Mouse (Mus musculus): ENCODE data around the gene Lrrc61. TPM values are rescaled to one million over a fixed set of nuclear protein-coding genes. Genes with fewer than 3 reads are reported as not detected.
"Not testable (repeated sequence)": the region's sequence is repeated elsewhere in the genome, so short reads cannot be mapped to it uniquely, and the experiment has no call there.

Lrrc61 gene
- polyA plus RNA-seq (2016; fragmentation: Nextera tagmentation; extraction: Ambion mirVana) = 13.1 and 17.2 TPM in 2 replicates

DNA sequence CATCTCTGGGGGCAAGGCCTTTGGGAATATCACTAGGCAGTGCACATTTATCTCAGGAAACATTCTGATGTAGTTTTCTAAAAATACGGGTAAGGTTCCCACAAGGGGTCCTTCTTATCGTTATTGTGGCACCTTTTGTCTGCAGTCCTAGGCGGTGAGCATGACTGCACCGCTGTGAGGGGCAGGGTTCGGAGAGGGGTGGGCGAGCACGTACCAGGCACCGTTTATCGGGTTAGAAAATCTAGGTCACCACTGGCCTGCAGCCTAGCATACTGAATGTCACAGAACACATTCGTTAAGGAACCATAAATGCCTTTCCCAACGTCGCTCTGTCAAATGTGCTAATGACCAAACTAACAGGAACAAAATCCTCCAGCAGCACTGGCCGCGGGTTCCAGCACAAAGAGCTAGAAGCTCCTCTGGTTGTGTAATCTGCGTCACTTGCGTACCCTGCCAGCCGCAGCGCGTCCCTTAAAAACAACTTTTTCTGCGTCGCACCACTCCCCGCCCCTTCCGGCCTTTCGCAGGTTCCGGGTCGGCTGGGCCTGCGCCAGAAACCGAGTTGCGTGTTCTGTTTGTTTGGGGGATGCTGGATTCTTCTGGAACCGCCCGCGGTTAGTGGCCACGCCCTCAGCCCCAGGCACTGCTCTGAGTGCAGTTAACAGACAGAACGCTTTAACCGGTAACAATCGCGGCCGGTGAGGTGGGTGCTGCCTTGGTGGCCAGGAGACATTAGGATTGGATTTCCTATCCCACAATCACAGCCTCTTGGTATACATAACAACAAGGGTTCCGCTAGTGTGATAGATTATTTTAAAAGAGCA is at the start of gene Lrrc61:
Gene Lrrc61 (plus strand): TSS at position 517 of the 824 bp plus-strand sequence.
- peak; percentile 91 for DNase-seq (ENCODE audit: low spot score)
- Histone ChIP-seq H3K27ac (peak within 1 kb of the TSS; percentile 93), H3K4me1 (peaks cover 21% of the 10 kb centered on the region), H3K36me3 (peaks cover 12% of the 10 kb centered on the region), H3K27me3 (ENCODE audit: low read depth, poor library complexity, severe bottlenecking) (no peaks in the 10 kb centered on the region), H3K9me3 (replicated peaks) (no peaks in the 10 kb centered on the region), H3K4me3 (peak within 1 kb of the TSS; percentile 62)
- 2% methylated on average over 39 of the region's 39 CpGs for WGBS

DNA sequence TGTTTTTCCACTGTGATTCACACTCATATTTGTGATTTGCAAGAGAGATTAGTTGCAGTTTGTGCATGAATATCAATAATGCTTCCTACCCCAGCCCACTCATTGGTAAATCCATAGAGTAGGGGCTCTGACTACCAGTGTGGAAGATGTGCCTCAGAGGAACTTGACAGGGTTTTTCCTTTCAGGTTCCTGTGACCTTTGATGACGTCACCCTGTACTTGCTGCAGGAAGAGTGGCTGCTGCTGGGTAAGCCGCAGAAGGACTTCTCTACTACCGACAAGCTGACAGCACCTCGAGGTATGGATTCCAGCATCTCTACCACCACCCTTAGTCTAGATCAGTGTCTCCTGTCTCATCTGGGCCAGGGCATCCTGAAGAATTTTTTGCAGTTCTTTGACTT is 46.5 kb upstream of the Lrrc61 start:
- Histone ChIP-seq H3K4me1 (peaks cover 8% of the 10 kb centered on the region), H3K36me3 (peaks cover 43% of the 10 kb centered on the region), H3K9me3 (replicated peaks) (no peaks in the 10 kb centered on the region), H3K4me3 (no peak overlapping the region), H3K27ac (no peak overlapping the region), H3K27me3 (ENCODE audit: low read depth, poor library complexity, severe bottlenecking) (no peaks in the 10 kb centered on the region)
- 79% methylated on average over 4 of the region's 4 CpGs for WGBS
- DNase-seq (ENCODE audit: low spot score) = no peak

DNA sequence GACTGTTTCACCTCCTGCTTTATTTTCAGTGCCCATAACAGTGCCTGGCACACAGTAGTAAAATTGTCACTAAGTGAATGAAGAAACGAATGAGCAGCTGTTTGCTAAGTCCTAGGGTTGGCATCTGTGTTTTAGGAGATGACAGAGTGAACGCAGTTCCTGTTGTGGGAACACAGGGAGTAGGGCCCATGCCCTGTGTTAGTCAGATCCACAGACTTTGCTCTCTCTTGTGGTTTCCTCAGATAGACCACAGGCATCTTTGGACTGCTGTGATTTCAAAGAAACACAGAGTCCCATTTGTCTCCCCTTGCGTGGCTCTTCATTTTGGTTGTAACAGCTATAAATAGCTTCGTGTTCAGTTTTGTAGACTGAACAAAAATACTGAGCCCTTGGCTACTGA is 44.2 kb upstream of the Lrrc61 start:
- Histone ChIP-seq H3K27ac (no peak overlapping the region), H3K36me3 (peaks cover 67% of the 10 kb centered on the region), H3K4me1 (no peaks in the 10 kb centered on the region; the same call in 1 of the 2 replicates), H3K9me3 (replicated peaks) (no peaks in the 10 kb centered on the region), H3K4me3 (no peak overlapping the region), H3K27me3 (ENCODE audit: low read depth, poor library complexity, severe bottlenecking) (no peaks in the 10 kb centered on the region)
- 89% methylated on average over 4 of the region's 4 CpGs for WGBS
- DNase-seq (ENCODE audit: low spot score) = no peak

DNA sequence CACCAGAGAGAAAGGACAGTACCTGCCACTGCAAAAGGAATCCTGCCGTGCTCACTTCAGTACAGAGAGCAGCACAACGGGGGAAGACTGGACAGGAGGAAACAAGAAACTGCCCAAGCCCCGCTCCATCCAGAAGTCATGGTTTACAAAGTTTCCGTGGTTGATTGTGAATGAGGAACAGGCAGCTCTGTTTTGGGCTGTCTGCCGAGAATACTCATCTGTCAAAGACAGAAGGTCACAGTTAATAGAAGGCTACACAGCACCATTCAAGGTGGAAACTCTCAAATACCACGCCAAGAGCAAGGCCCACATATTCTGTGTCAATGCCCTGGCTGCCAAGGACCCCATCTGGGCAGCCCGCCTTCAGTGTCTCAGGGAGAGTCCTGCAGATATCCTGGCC is 42.7 kb upstream of the Lrrc61 start:
- 89% methylated on average over 7 of the region's 7 CpGs for WGBS
- peaks cover 81% of the 10 kb centered on the region for H3K36me3 ChIP-seq
- H3K4me3 ChIP-seq = no peak overlapping the region
- no peaks in the 10 kb centered on the region for H3K27me3 ChIP-seq (ENCODE audit: low read depth, poor library complexity, severe bottlenecking)
- DNase-seq (ENCODE audit: low spot score) = no peak
- no peak overlapping the region for H3K27ac ChIP-seq
- H3K4me1 ChIP-seq = no peaks in the 10 kb centered on the region
- no peaks in the 10 kb centered on the region for H3K9me3 ChIP-seq (replicated peaks)

DNA sequence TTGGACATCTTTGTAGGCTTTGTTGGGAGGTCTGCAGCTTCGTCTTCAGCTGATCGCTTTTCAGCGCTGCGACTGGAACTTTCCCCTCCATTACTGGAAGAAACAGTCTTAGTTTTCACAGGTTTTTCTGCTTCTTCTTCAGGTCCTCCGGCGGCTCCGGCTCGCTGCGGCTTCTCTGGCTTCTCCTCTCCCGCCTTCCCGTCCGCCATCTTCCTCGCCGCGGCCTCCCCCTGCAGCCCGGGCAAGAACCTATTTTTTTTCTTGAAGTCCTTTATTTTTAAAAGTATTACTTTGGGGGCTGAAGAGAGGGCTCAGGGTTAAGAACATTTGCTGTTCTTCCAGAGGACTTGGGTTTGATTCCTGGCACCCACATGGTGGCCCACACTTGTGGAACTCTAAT is 29.7 kb upstream of the Lrrc61 start:
- 95% methylated on average over 16 of the region's 16 CpGs for WGBS
- not testable (repeated sequence) for H3K4me1 ChIP-seq; DNase-seq (ENCODE audit: low spot score); H3K4me3 ChIP-seq; H3K27ac ChIP-seq; H3K27me3 ChIP-seq (ENCODE audit: low read depth, poor library complexity, severe bottlenecking); H3K9me3 ChIP-seq (replicated peaks)
- peaks cover 49% of the 10 kb centered on the region for H3K36me3 ChIP-seq

DNA sequence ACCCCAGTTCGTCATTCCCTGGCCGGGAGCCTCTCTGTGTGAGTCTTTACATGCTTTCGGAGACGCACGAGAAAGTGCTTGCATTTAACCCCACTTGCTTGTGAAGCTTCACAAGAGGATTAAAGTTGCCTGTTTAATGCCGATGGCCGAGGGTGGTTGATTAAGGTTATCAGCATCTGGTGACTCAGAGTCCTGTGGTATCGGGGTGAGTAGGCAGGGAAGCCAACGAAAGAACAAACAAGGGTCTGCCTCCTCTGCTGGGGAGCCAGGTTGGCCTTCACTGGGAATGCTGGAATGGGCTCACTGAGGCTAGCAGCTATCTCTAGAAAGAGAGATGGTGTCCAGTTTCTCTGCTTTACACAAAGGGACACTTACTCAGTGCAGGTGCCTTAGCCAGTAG is 26.7 kb upstream of the Lrrc61 start:
- DNase-seq (ENCODE audit: low spot score) = no peak
- Histone ChIP-seq H3K36me3 (peaks cover 71% of the 10 kb centered on the region), H3K4me3 (no peak overlapping the region), H3K4me1 (peaks cover 12% of the 10 kb centered on the region; the same call in 1 of the 2 replicates), H3K9me3 (replicated peaks) (no peaks in the 10 kb centered on the region), H3K27me3 (ENCODE audit: low read depth, poor library complexity, severe bottlenecking) (no peaks in the 10 kb centered on the region), H3K27ac (no peak overlapping the region)
- WGBS = 93% methylated on average over 9 of the region's 9 CpGs

DNA sequence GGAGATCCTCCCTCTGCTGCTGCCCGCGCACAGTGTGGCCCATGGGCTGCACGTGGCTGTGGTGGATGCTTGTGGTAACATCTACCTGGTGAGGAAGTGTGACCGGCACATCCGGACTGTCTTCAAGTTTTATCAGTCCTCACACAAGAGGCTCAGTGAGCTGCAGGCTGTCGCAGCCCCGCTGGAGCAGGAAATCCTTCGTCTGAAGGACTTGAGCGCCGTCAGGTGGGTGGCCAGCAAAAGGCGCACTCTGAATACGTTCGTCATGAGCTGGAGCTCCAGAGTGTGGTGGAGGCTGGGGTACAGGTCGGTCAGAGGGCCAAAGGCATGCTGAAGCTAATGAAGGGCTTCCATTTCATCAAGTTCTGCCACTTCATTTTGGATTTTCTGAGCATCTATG is 25.3 kb upstream of the Lrrc61 start:
- WGBS = 79% methylated on average over 14 of the region's 14 CpGs
- Histone ChIP-seq H3K36me3 (peaks cover 71% of the 10 kb centered on the region), H3K27me3 (ENCODE audit: low read depth, poor library complexity, severe bottlenecking) (no peaks in the 10 kb centered on the region), H3K9me3 (replicated peaks) (no peaks in the 10 kb centered on the region), H3K27ac (no peak overlapping the region; the same call in 1 of the 2 replicates), H3K4me1 (peaks cover 12% of the 10 kb centered on the region; the same call in 1 of the 2 replicates), H3K4me3 (no peak overlapping the region)
- no peak for DNase-seq (ENCODE audit: low spot score)

DNA sequence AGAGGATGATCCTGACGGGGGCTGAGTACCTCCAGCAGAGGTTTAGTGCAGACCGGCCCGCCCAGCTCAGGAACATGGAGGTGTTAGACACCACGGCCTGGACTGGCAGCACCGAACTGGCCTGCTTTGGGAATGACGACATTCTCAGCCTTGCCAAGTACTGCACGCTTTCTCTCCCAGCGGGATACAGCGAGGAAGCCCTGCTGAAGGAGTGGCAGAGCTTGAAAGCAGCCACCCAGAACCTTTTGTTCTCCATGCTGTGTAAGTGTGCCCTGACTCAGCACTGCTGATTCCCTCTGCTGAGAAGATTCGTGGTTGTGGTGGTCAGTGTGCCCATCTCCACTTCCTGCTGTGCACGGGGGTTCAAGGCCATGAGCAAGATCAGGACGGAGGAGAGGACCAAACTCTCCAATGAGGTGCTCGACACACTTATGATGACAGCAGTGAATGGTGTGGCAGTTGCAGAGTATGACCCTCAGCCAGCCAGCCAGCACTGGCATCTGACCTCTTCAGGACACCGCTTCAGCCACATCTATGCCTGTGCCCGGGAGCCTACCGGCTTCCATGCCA is 24.6 kb upstream of the Lrrc61 start:
- Histone ChIP-seq H3K4me3 (no peak overlapping the region), H3K36me3 (peaks cover 70% of the 10 kb centered on the region), H3K4me1 (peaks cover 12% of the 10 kb centered on the region; the same call in 1 of the 2 replicates), H3K27ac (peak overlapping the region; percentile 1; the same call in 1 of the 2 replicates), H3K9me3 (replicated peaks) (no peaks in the 10 kb centered on the region), H3K27me3 (ENCODE audit: low read depth, poor library complexity, severe bottlenecking) (no peaks in the 10 kb centered on the region)
- no peak for DNase-seq (ENCODE audit: low spot score)
- WGBS = 92% methylated on average over 16 of the region's 16 CpGs

DNA sequence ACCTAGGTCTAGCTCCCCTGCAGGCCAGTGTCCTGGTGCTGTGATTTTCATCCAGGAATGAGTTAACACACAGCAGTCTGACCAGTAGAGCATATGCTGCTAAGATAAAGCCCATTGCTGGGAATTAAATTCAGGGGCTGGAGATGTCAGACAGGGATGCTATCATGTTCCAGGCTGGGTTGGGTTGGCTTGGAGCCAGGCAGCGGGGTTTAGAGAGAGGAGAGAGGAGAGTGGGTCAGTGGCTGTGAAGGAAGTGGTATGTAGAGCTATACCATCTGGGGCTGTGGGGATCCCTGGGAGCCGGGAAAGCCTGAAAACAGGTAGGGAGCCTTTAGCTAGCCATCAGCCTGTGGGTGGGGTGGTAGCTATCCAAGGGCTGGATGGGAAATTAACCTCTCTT is 23.7 kb upstream of the Lrrc61 start:
- 88% methylated on average over 2 of the region's 2 CpGs for WGBS
- Histone ChIP-seq H3K36me3 (peaks cover 61% of the 10 kb centered on the region), H3K27ac (0 out of 2 replicates have a peak overlapping the region, but pooled peaks have one; percentile 1), H3K27me3 (ENCODE audit: low read depth, poor library complexity, severe bottlenecking) (no peaks in the 10 kb centered on the region), H3K4me3 (no peak overlapping the region), H3K4me1 (peaks cover 12% of the 10 kb centered on the region; the same call in 1 of the 2 replicates), H3K9me3 (replicated peaks) (no peaks in the 10 kb centered on the region)
- no peak for DNase-seq (ENCODE audit: low spot score)

DNA sequence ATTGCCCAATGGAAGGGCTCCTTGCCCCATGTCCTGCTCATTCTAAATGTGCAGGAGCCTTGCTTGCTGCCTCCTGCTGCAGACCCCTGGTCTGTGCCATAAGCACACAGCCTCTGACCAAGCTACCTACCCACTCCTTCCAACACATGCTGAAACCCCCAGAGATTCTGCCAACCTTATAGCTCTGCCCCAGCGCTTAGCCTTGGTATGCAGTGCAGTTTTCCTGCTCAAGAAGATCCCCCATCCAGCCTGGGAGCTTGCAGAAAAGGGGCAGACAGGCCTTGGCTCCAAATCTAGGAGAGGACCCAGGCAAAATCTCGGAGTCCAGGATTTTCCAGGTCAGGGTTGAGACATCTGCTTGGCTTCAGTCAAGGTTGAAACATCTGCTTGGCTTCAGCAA is 21.1 kb upstream of the Lrrc61 start:
- peaks cover 41% of the 10 kb centered on the region for H3K36me3 ChIP-seq
- WGBS = 84% methylated on average over 2 of the region's 2 CpGs
- no peak overlapping the region for H3K4me3 ChIP-seq
- H3K27me3 ChIP-seq (ENCODE audit: low read depth, poor library complexity, severe bottlenecking) = no peaks in the 10 kb centered on the region
- no peak for DNase-seq (ENCODE audit: low spot score)
- H3K27ac ChIP-seq = no peak overlapping the region
- peaks cover 32% of the 10 kb centered on the region for H3K4me1 ChIP-seq
- no peaks in the 10 kb centered on the region for H3K9me3 ChIP-seq (replicated peaks)

DNA sequence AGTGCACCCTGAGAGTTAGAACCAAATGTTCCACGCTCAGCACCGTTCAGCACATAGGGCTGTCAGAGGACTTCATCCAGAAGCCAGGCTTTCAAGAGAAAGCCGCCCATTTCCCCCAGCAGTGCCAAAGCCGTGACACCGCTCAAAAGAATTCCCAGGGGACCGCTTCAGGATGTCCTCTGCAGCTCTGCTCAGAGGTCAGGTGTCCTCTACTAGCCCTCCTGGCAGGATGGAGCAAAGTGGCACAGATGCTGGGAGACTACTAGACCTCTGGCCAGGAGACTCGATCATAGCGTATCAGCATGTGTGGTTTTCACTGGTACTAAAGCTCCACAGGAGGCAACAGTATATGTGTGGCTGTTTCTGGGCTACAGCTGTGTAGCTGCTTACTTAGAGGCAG is 19.7 kb upstream of the Lrrc61 start:
- no peak for DNase-seq (ENCODE audit: low spot score)
- Histone ChIP-seq H3K4me3 (no peak overlapping the region), H3K27me3 (ENCODE audit: low read depth, poor library complexity, severe bottlenecking) (no peaks in the 10 kb centered on the region), H3K27ac (no peak overlapping the region), H3K4me1 (peaks cover 28% of the 10 kb centered on the region), H3K9me3 (replicated peaks) (no peaks in the 10 kb centered on the region), H3K36me3 (peaks cover 27% of the 10 kb centered on the region)
- 86% methylated on average over 8 of the region's 8 CpGs for WGBS

DNA sequence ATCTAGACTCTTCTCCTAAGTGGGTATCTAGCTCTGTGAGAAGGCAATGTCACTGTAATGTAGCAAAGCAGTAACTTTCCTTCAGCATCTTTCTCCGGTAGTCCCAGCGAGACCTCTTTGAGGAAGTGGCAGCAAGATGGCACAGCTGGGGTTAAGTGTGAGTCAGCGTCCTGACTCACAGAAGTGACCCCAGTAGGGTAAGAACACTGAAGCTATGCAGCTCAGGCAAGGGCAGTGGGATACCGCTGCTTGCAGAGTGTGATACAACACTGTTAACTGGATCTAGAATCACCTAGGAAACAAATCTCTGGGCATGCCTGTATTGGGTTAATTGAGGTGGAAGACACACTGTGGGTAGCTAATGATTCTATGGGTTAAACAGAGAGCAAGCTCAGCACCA is 18.5 kb upstream of the Lrrc61 start:
- Histone ChIP-seq H3K4me3 (no peak overlapping the region), H3K36me3 (peaks cover 18% of the 10 kb centered on the region), H3K9me3 (replicated peaks) (no peaks in the 10 kb centered on the region), H3K27ac (no peak overlapping the region), H3K27me3 (ENCODE audit: low read depth, poor library complexity, severe bottlenecking) (no peaks in the 10 kb centered on the region), H3K4me1 (peaks cover 35% of the 10 kb centered on the region)
- DNase-seq (ENCODE audit: low spot score) = no peak
- 83% methylated on average over 4 of the region's 4 CpGs for WGBS
